Mouse (Mus musculus): ENCODE measurements around the gene Pom121. TPM values are rescaled to one million over a fixed set of nuclear protein-coding genes. Genes with fewer than 3 reads are reported as not detected.

Pom121 gene
- total and polyA plus RNA-seq, 2 experiments: 0.92 to 6.0 TPM

DNA sequence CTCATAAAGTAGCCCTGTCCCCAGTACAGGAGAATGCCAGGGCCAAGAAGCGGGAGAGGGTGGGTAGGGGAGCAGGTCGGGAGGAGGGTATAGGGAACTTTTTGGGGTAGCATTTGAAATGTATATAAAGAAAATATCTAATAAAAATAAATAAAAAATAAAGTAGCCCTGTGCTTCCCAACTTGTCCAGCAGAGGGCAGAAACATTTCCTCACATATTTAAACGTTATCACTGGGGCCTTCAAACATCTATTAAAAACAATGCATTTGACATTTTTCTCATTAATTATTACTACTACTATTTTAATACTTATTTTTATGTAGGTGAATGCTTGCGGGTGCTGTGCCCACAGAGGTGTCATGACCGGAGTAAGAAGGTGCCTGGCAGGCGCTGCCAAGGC lies 26.5 kb downstream of the Pom121 start:
- TF ChIP-seq POLR2A (IDR thresholded peaks at IDR 0.05; ENCODE audit: extremely low read depth, insufficient read depth, low read length) (no peak), CTCF (IDR thresholded peaks at IDR 0.05; ENCODE audit: low read depth, low read length) (no peak)
- DNase-seq (ENCODE audit: extremely low read depth, low read depth, low spot score): no peak
- H3K4me3 ChIP-seq (ENCODE audit: insufficient read depth, low read depth, low read length): no peak overlapping the region
- H3K4me1 ChIP-seq (ENCODE audit: control insufficient read depth, insufficient read depth, low read length): peaks cover 4% of the 10 kb centered on the region
- H3K27me3 ChIP-seq (ENCODE audit: control insufficient read depth, insufficient read depth, low read length): no peaks in the 10 kb centered on the region
- H3K36me3 ChIP-seq (ENCODE audit: control insufficient read depth, insufficient read depth, low read length): no peaks in the 10 kb centered on the region
- no peak overlapping the region for H3K9ac ChIP-seq (ENCODE audit: low read depth, low read length)
- peaks cover 8% of the 10 kb centered on the region; the same call in 1 of the 2 replicates for H3K79me2 ChIP-seq (ENCODE audit: control insufficient read depth, insufficient read depth, low read length)
- WGBS: 54% methylated on average over 6 of the region's 6 CpGs
- H3K27ac ChIP-seq (replicated peaks; ENCODE audit: insufficient read depth, low read depth, low read length): no peak overlapping the region

DNA sequence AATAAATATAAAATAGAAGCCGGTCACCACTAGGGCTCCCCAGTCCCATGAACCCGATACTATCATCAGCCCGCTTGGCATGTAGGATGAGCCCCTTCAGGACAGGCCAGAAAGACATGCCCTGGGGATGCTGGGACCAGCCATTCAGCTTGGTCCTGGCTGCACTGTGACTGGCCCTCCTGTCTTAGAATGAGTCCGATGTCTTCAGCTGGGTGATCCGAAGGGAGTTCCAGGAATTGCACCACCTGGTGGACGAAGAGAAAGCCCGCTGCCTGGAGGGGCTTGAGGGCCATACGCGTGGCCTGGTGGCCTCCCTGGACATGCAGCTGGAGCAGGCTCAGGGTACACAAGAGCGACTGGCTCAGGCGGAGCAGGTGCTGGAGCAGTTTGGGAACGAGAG lies 30.8 kb downstream of the Pom121 start:
- H3K79me2 ChIP-seq (ENCODE audit: control insufficient read depth, insufficient read depth, low read length): no peaks in the 10 kb centered on the region
- no peaks in the 10 kb centered on the region for H3K36me3 ChIP-seq (ENCODE audit: control insufficient read depth, insufficient read depth, low read length)
- no peak overlapping the region for H3K27ac ChIP-seq (replicated peaks; ENCODE audit: insufficient read depth, low read depth, low read length)
- H3K27me3 ChIP-seq (ENCODE audit: control insufficient read depth, insufficient read depth, low read length): no peaks in the 10 kb centered on the region
- WGBS: 26% methylated on average over 12 of the region's 12 CpGs
- H3K9ac ChIP-seq (ENCODE audit: low read depth, low read length): no peak overlapping the region
- H3K4me3 ChIP-seq (ENCODE audit: insufficient read depth, low read depth, low read length): no peak overlapping the region
- peak; percentile 73 for TF ChIP-seq CTCF (IDR thresholded peaks at IDR 0.05; ENCODE audit: low read depth, low read length)
- TF ChIP-seq POLR2A (IDR thresholded peaks at IDR 0.05; ENCODE audit: extremely low read depth, insufficient read depth, low read length): no peak
- peaks cover 5% of the 10 kb centered on the region for H3K4me1 ChIP-seq (ENCODE audit: control insufficient read depth, insufficient read depth, low read length)
- peak; percentile 35 for DNase-seq (ENCODE audit: extremely low read depth, low read depth, low spot score)

DNA sequence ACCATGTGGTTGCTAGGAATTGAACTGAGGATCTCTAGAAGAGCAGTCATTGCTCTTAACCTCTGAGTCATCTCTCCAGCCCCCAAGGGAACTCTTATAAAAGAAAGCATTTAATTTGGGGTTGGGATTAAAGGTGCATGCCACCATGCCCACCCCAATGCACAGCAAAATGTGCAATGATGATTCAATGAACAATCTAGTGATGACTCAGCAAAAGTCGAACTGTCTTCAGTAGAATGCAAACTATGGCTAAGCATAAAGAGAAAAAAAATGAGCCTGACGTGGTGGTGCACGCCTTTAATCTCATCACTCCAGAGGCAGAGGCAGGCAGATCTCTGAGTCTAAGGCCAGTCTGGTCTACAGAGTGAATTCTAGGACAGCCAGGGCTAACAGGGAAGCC lies 31.8 kb downstream of the Pom121 start:
- Histone ChIP-seq H3K4me1 (ENCODE audit: control insufficient read depth, insufficient read depth, low read length) (peaks cover 5% of the 10 kb centered on the region), H3K36me3 (ENCODE audit: control insufficient read depth, insufficient read depth, low read length) (no peaks in the 10 kb centered on the region), H3K27me3 (ENCODE audit: control insufficient read depth, insufficient read depth, low read length) (no peaks in the 10 kb centered on the region), H3K27ac (replicated peaks; ENCODE audit: insufficient read depth, low read depth, low read length) (no peak overlapping the region), H3K9ac (ENCODE audit: low read depth, low read length) (no peak overlapping the region), H3K79me2 (ENCODE audit: control insufficient read depth, insufficient read depth, low read length) (no peaks in the 10 kb centered on the region), H3K4me3 (ENCODE audit: insufficient read depth, low read depth, low read length) (no peak overlapping the region)
- DNase-seq (ENCODE audit: extremely low read depth, low read depth, low spot score): no peak
- WGBS: 87% methylated on average over 3 of the region's 3 CpGs
- no peak for TF ChIP-seq POLR2A (IDR thresholded peaks at IDR 0.05; ENCODE audit: extremely low read depth, insufficient read depth, low read length)
- TF ChIP-seq CTCF (IDR thresholded peaks at IDR 0.05; ENCODE audit: low read depth, low read length): no peak

DNA sequence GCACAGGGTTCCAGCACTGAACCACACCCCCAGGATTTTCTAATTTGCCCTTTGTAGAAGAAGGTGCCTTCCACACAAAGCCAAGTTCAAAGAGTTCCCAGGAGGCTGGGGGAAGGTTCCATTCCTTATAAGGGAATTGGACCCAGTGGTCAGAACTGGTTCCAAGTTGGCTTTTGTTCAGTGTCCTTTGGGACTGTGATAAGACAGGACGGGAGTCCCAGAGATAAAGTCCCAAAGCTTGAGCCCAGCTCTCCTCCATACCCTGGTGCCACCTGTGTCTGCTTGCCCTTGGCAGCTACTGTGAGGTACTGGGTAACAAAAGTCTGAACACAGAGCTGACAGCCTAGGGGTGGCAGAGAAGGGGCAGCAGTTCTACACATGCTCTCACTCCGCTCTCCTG lies 34.6 kb downstream of the Pom121 start:
- WGBS: 46% methylated on average over 2 of the region's 2 CpGs
- peak; percentile 98 for DNase-seq (ENCODE audit: extremely low read depth, low read depth, low spot score)
- Histone ChIP-seq H3K9ac (ENCODE audit: low read depth, low read length) (no peak overlapping the region), H3K79me2 (ENCODE audit: control insufficient read depth, insufficient read depth, low read length) (no peaks in the 10 kb centered on the region), H3K27me3 (ENCODE audit: control insufficient read depth, insufficient read depth, low read length) (no peaks in the 10 kb centered on the region), H3K36me3 (ENCODE audit: control insufficient read depth, insufficient read depth, low read length) (no peaks in the 10 kb centered on the region), H3K4me3 (ENCODE audit: insufficient read depth, low read depth, low read length) (no peak overlapping the region), H3K27ac (replicated peaks; ENCODE audit: insufficient read depth, low read depth, low read length) (no peak overlapping the region), H3K4me1 (ENCODE audit: control insufficient read depth, insufficient read depth, low read length) (peaks cover 5% of the 10 kb centered on the region)
- no peak for TF ChIP-seq CTCF (IDR thresholded peaks at IDR 0.05; ENCODE audit: low read depth, low read length)
- no peak for TF ChIP-seq POLR2A (IDR thresholded peaks at IDR 0.05; ENCODE audit: extremely low read depth, insufficient read depth, low read length)

GRCm38 (mm10) chr5:135357556-135357955 lies 36.8 kb downstream of the Pom121 start:
- H3K79me2 ChIP-seq (ENCODE audit: control insufficient read depth, insufficient read depth, low read length): no peaks in the 10 kb centered on the region
- no peaks in the 10 kb centered on the region for H3K27me3 ChIP-seq (ENCODE audit: control insufficient read depth, insufficient read depth, low read length)
- H3K4me3 ChIP-seq (ENCODE audit: insufficient read depth, low read depth, low read length): no peak overlapping the region
- H3K36me3 ChIP-seq (ENCODE audit: control insufficient read depth, insufficient read depth, low read length): no peaks in the 10 kb centered on the region
- H3K9ac ChIP-seq (ENCODE audit: low read depth, low read length): no peak overlapping the region
- H3K4me1 ChIP-seq (ENCODE audit: control insufficient read depth, insufficient read depth, low read length): peaks cover 5% of the 10 kb centered on the region
- TF ChIP-seq CTCF (IDR thresholded peaks at IDR 0.05; ENCODE audit: low read depth, low read length) (no peak), POLR2A (IDR thresholded peaks at IDR 0.05; ENCODE audit: extremely low read depth, insufficient read depth, low read length) (no peak)
- no peak for DNase-seq (ENCODE audit: extremely low read depth, low read depth, low spot score)
- WGBS: 90% methylated on average over 2 of the region's 2 CpGs
- H3K27ac ChIP-seq (replicated peaks; ENCODE audit: insufficient read depth, low read depth, low read length): no peak overlapping the region

DNA sequence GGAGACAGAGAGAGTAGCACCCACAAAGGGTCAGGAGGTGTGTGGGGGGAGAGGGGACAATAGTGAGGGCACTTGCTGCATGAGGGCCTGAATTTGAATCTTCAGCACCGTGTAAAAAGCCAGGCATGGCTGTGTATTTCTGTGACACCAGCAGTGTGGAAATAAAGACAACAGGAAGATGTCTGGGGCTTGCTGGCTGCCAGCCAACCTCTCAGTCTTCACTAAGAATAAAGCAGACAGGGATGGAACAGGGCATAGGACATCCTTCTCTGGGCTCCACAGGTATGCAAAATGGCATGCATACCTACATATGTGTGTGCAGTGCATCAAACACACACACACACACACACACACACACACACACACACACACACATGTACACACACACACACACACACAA lies 38.3 kb downstream of the Pom121 start:
- Histone ChIP-seq H3K9ac (ENCODE audit: low read depth, low read length) (no peak overlapping the region), H3K4me3 (ENCODE audit: insufficient read depth, low read depth, low read length) (no peak overlapping the region), H3K4me1 (ENCODE audit: control insufficient read depth, insufficient read depth, low read length) (peaks cover 4% of the 10 kb centered on the region), H3K79me2 (ENCODE audit: control insufficient read depth, insufficient read depth, low read length) (no peaks in the 10 kb centered on the region), H3K27me3 (ENCODE audit: control insufficient read depth, insufficient read depth, low read length) (no peaks in the 10 kb centered on the region), H3K27ac (replicated peaks; ENCODE audit: insufficient read depth, low read depth, low read length) (no peak overlapping the region), H3K36me3 (ENCODE audit: control insufficient read depth, insufficient read depth, low read length) (no peaks in the 10 kb centered on the region)
- TF ChIP-seq POLR2A (IDR thresholded peaks at IDR 0.05; ENCODE audit: extremely low read depth, insufficient read depth, low read length) (no peak), CTCF (IDR thresholded peaks at IDR 0.05; ENCODE audit: low read depth, low read length) (no peak)
- 67% methylated on average over 1 of the region's 1 CpGs for WGBS
- DNase-seq (ENCODE audit: extremely low read depth, low read depth, low spot score): no peak

All from liver, adult 2 months (tissue).